Mouse (Mus musculus) cortical plate, adult 2 months (tissue): ENCODE results near the gene Pop7. TPM values are rescaled to one million over a fixed set of nuclear protein-coding genes. Genes with fewer than 3 reads are reported as not detected.
A peak's percentile ranks its signal among the peaks of the same experiment; 100 is the strongest.

Experiments
- H3K27ac ChIP-seq: fragments of 200-500 bp; 2 replicates; pipeline ENCODE4 v1.5.1; 2012; ENCODE audit warnings: low read length, control low read depth, inconsistent platforms; ENCODE audit not compliant: insufficient read depth
- H3K4me1 ChIP-seq: fragments of 200-500 bp; 2 replicates; pipeline ENCODE4 v1.6.1; 2011; ENCODE audit warnings: low read length; ENCODE audit not compliant: control insufficient read depth, insufficient read depth
- H3K4me3 ChIP-seq: fragments of 200-500 bp; 2 replicates; pipeline ENCODE4 v1.5.1; 2011; ENCODE audit warnings: mild to moderate bottlenecking, low read length, control low read depth; ENCODE audit not compliant: insufficient read depth
- CTCF ChIP-seq: fragments of 200-500 bp; IDR thresholded peaks from 2 replicates; pipeline ENCODE4 v1.5.1; 2011; ENCODE audit warnings: mild to moderate bottlenecking, control low read depth, low read length; ENCODE audit not compliant: insufficient read depth; ENCODE audit errors: extremely low read depth
- POLR2A ChIP-seq: fragments of 200-500 bp; IDR thresholded peaks from 2 replicates; pipeline ENCODE4 v1.6.1; 2011; ENCODE audit warnings: mild to moderate bottlenecking, low read length, control low read depth; ENCODE audit not compliant: insufficient read depth; ENCODE audit errors: extremely low read depth
- polyA plus RNA-seq: library from polyadenylated mRNA; depleted of rRNA; stranded (reverse); fragments of >200 nt; gene quantifications from 2 replicates; pipeline ENCODE4 v1.2.3, GENCODE M21; 2012

The Pop7 gene
- polyA plus RNA-seq, 1 experiment = 46.4 TPM

DNA sequence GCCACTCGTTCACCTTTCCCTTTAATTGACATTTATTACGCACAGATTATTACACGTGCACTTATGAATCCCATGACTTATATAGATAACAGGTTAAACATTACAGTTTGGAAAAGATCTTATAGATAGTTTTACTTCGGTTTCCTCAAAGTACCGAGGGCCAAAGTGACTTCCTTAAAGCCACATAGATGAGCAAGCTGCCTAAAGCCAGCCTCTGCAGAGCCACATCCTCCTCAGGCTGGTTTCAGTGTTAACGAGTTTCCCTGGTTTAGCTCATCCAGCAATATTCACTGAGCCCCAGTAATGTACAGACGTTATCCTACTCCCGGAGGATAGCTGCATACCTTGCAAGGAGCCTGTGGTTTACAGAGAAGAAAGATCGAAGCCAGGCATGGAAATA, 33.0 kb upstream of the Pop7 start:
- no peaks in the 10 kb centered on the region; the same call in 1 of the 2 replicates for H3K4me1 ChIP-seq
- H3K4me3 ChIP-seq = no peak overlapping the region
- TF ChIP-seq CTCF = no peak
- TF ChIP-seq POLR2A = no peak
- H3K27ac ChIP-seq = no peak overlapping the region

DNA sequence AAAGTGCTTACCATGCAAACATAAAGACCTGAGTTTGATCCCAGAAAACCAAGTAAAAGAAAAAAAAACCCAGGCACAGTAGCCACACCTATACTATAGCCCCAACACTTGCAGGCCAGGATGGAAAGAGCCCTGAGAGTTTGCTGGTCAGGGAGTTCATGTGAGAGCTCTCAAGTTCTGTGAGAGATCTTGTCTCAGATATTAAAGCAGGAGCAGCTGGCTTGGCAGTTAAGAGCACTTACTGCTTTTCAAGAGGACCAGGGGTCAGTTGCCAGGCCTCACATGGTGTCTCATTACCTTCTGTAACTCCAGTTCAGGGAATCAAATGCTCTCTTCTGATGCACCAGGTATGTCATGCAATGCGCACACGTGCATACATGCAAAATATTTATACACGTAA, 32.4 kb upstream of the Pop7 start:
- Histone ChIP-seq H3K27ac (no peak overlapping the region), H3K4me3 (no peak overlapping the region), H3K4me1 (peaks cover 2% of the 10 kb centered on the region; the same call in 1 of the 2 replicates)
- TF ChIP-seq CTCF (no peak), POLR2A (no peak)

DNA sequence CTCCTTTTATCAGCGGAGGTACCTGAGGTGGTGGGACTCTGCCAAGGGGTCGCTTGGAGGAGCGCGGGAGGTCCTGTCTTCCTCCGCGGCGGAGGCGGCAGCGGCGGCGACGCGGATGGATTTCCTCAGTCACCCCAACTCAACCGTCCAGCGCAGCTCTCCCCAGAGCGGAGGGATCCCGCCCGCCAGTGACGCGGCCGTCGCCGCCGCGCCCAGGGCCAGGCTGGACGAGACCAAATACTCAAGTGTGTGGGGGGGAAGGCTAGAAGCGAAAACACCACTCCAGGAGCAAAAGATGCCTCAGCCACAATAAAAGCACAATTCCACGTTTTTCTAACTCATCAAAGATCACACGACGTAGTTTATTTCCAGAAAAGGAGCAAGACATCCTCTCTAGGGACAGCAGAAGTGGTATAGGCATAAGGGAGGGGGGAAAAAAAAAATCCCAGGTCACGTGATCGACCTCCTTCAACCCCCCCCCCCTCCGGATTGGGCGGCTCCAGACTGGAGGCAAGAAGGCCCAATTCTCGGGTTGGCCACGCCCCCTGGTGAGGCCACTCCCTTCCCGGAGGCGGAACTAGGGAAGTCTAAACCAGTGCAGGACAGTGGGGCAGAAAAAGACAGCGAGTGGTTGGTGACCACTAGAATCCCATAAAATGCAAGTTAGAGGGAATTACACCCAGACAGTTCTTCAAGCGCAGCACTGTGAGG, 31.0 kb upstream of the Pop7 start, which contains the start of the genes Epo and Gnb2:
Gene Epo, minus strand, starts transcription at position 126 of the 711 bp plus-strand sequence.
Gene Gnb2, minus strand, starts transcription at position 394 of the 711 bp plus-strand sequence.
- H3K4me1 ChIP-seq = peaks cover 2% of the 10 kb centered on the region; the same call in 1 of the 2 replicates
- peak within 1 kb of the TSS; percentile 98 for H3K27ac ChIP-seq
- TF ChIP-seq CTCF (no peak), POLR2A (peak; percentile 81)
- peak within 1 kb of the TSS; percentile 93 for H3K4me3 ChIP-seq

DNA sequence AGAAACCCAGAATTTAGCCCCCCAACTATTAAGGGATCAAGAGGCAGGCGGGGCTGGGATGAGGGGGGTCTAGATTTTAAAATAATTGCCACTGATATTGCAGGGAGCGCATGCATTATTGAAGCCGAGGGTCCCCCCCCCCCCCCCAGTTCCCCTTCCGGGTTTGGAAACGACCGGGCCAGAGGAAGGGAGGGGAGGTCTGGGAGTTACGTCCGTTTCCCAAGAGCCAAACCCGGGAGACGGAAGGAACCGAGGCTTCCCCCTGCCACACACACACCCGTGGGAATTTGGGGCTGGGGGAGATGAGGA, 30.4 kb upstream of the Pop7 start:
- peak overlapping the region; percentile 93 for H3K4me3 ChIP-seq
- no peak for TF ChIP-seq POLR2A
- TF ChIP-seq CTCF = no peak
- H3K27ac ChIP-seq = peak overlapping the region; percentile 98
- H3K4me1 ChIP-seq = peaks cover 2% of the 10 kb centered on the region; the same call in 1 of the 2 replicates

DNA sequence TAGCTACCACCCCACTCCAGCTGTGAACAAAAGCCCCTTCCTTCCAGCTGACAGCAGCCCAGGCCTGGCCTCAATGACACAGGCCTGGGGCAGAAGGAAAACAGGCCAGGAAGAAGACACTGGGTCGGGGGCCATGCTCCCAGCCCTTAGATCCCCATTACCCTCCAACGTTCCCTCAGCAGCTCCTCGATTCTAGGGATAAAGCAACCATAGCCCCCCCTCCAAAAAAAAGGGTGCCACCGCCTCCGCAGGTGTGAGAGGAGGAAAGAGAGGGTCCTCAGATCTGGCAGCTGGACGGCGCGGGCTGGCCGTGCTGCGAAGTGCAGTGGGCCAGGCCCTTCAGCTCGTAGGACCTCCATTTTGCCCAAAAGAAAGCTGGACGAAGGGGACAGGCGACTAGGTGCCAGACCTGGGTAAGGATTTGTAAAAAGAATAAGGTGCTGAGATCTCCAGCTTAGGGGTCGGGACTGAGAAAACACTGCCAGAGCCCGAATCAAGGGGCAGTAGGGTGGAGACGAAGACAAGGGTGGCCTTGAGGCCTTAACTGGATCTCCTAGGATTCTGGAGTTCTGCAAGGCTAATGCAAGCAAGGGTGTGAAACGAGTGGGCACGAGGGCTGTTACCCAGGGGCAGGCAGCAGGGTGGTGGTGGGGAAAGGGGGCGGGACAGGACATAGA, 30.0 kb upstream of the Pop7 start:
- H3K4me3 ChIP-seq = peak overlapping the region; percentile 93
- peak overlapping the region; percentile 91 for H3K27ac ChIP-seq
- peaks cover 2% of the 10 kb centered on the region; the same call in 1 of the 2 replicates for H3K4me1 ChIP-seq
- TF ChIP-seq CTCF (no peak), POLR2A (no peak)

DNA sequence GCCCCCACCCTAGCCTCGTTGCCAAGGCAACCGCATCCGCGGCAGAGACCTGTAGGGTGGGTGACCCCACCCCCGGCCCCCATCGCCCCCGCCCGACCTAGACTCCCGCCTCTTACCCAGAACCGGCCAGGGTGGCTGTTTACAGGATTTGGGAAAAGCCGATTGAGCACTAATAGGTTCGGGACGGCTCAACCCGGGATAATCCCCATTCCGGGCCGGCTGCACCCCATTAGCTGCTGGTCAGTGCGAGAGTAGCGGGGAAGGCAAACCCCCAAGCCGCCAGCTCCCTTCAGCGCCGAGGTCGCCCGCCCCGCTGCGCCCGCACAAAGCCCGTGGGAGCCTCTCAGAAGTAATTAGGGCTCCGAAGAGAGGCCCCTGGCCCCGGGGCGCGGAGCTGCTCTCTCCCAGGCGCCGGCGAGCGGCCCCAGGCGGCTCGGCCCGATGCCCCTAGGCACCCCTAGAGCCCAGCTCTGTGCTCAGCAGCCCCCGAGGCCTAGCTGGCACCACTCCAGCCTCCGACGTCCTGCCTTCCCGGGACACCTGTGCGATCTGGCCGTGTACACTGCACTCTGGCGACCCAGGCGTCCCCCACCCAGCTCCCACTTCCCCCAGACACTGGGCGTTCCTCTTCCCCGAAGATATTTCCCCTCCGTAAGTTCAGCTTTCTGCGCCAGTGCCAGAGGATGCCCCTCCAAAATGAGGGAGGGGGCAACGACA, 29.3 kb upstream of the Pop7 start:
- peaks cover 2% of the 10 kb centered on the region; the same call in 1 of the 2 replicates for H3K4me1 ChIP-seq
- H3K27ac ChIP-seq = peak overlapping the region; percentile 91
- no peak for TF ChIP-seq POLR2A
- no peak for TF ChIP-seq CTCF
- H3K4me3 ChIP-seq = peak overlapping the region; percentile 93

DNA sequence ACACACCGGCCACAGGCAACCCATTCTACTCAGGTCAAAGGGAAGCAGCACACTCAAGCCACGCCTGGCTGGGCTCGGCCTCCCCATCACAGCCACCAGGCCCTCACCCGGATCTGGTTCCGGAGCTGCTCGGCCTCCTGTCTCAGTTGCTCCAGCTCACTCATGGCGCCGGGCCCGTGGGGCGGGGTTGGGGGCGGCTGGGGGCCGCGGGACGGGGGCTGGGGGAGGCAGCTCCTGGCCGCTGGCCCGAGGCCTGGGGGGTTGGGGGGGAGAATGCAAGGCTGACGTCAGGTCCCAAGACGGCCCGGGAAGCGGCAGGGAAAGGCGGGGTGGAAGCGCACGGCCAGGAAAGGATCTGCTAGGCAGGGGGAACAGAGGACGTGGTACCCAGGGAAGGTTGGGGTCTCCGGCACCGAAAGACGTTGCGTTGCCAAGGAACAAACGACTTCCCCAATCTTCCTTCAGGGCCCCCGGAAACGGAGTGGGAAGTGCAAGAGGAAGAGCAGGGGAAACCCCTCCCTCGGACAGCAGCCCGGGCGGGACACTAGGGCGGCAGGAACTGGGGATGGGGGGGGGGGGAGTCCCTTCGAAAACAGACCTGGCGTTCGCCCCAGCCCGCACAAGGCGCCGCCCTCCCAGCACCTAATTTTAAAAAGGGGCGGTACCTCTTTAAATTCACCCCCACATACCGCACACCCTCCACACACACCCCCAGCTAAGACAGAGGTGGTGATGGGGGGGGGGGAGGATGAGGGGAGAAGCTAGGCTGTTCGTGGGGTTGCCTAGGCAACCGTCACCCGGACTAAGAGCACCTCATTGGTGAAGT, 28.5 kb upstream of the Pop7 start:
- Histone ChIP-seq H3K4me1 (peaks cover 2% of the 10 kb centered on the region; the same call in 1 of the 2 replicates), H3K4me3 (peak overlapping the region; percentile 93), H3K27ac (peak overlapping the region; percentile 89)
- TF ChIP-seq POLR2A (no peak), CTCF (no peak)

DNA sequence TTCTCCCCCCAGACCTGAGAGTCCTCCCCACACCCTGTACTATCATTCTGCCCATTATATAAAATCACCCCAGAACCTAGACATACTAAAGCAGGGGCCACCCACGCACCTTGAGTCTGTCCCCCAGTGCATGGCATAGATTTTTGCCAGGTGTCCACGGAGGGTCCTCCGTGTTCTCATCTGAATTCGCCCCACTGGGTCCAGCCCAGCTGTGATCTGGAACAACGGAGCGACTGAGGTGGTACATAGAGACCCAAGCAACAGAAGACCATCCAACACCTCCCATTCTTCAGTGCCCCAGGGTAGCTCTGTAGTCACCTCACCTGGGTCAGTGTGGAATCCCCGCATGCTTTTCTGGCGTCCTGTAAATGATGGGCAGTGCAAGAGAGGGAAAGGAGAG, 27.8 kb upstream of the Pop7 start:
- Histone ChIP-seq H3K4me3 (peak overlapping the region; percentile 93), H3K4me1 (peaks cover 2% of the 10 kb centered on the region; the same call in 1 of the 2 replicates), H3K27ac (peak overlapping the region; percentile 82)
- no peak for TF ChIP-seq CTCF
